Mouse (Mus musculus) hindbrain, embryonic 16.5 days (tissue): Measurements from ENCODE around the gene Pcsk6. TPM values are rescaled to one million over a fixed set of nuclear protein-coding genes. Genes with fewer than 3 reads are reported as not detected.

ENCODE experiments used
- ATAC-seq: fragments of 200-750 bp; cut with Nextera tagmentation; 2 replicates; pipeline ENCODE4 v1.8.0; 2017; ENCODE audit warnings: moderate TSS enrichment, moderate library complexity
- H3K27ac ChIP-seq: fragments of 300-500 bp; sonication (generic); 2 replicates; pipeline ENCODE4 v1.5.1; 2014; ENCODE audit warnings: low read depth, mild to moderate bottlenecking, control low read depth, low read length, moderate library complexity
- H3K27me3 ChIP-seq: fragments of 300-500 bp; sonication (generic); replicated peaks from 2 replicates; pipeline ENCODE4 v1.6.1; 2014; ENCODE audit warnings: low read length; ENCODE audit not compliant: control insufficient read depth, insufficient read depth
- H3K36me3 ChIP-seq: fragments of 300-500 bp; sonication (generic); 2 replicates; pipeline ENCODE4 v1.6.1; 2014; ENCODE audit warnings: mild to moderate bottlenecking, low read length, moderate library complexity, mixed read lengths; ENCODE audit not compliant: control insufficient read depth, insufficient read depth
- H3K4me1 ChIP-seq: fragments of 300-500 bp; sonication (generic); 2 replicates; pipeline ENCODE4 v1.6.1; 2014; ENCODE audit warnings: low read depth, low read length; ENCODE audit not compliant: control insufficient read depth, insufficient read depth
- H3K4me2 ChIP-seq: fragments of 300-500 bp; sonication (generic); 2 replicates; pipeline ENCODE4 v1.6.1; 2014; ENCODE audit warnings: mild to moderate bottlenecking, low read length, control low read depth, moderate library complexity
- H3K4me3 ChIP-seq: fragments of 300-500 bp; sonication (generic); 2 replicates; pipeline ENCODE4 v1.5.1; 2014; ENCODE audit warnings: mild to moderate bottlenecking, low read length, control low read depth, moderate library complexity
- H3K9ac ChIP-seq: fragments of 300-500 bp; sonication (generic); 2 replicates; pipeline ENCODE4 v1.6.1; 2014; ENCODE audit warnings: low read depth, mild to moderate bottlenecking, control low read depth, low read length, moderate library complexity
- H3K9me3 ChIP-seq: fragments of 300-500 bp; sonication (generic); 2 replicates; pipeline ENCODE4 v1.6.1; 2014; ENCODE audit warnings: mild to moderate bottlenecking, low read length, moderate library complexity; ENCODE audit not compliant: control insufficient read depth
- WGBS: fragments of 180-500 bp; shearing (Covaris S2); extraction: QIAGEN DNeasy Blood & Tissue Kit; methylation state at CpG from one replicate; pipeline ENCODE4 v1.1.7; 2014; 5-methylcytosine and 5-hydroxymethylcytosine counted together
- polyA plus RNA-seq: library from polyadenylated mRNA; unstranded; fragments of >200 nt; fragmentation: Nextera tagmentation; extraction: Ambion mirVana; gene quantifications from 2 replicates; pipeline ENCODE4 v1.2.1, GENCODE M21; 2015

Gene Pcsk6
- polyA plus RNA-seq, 1 experiment from 2014 or later = 1.4 TPM

DNA sequence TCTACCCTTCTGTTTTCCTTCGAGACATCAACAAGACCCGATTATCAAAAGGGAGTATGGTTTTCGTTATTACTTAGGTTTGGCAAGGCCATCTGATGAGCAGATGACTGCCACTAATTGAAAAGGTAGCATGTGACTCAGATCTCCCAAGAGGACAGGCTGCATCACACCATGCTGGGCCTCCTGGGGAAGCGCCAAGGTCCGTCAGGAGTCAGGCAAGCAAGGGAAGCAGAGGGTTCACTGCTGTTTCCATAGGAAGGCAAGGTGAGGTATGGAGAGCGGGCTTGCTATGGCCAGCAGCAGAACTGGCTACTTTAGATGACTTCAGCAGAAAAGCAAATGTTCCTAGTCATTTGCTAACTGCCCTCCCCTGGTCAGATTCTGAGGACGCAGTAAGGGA is 84.9 kb downstream of the Pcsk6 start:
- Histone ChIP-seq H3K9ac (no peak overlapping the region), H3K4me1 (no peaks in the 10 kb centered on the region), H3K27me3 (no peaks in the 10 kb centered on the region), H3K36me3 (no peaks in the 10 kb centered on the region), H3K27ac (no peak overlapping the region), H3K4me2 (no peak overlapping the region), H3K9me3 (no peaks in the 10 kb centered on the region), H3K4me3 (no peak overlapping the region)
- no peak for ATAC-seq
- WGBS = 83% methylated on average over 7 of the region's 7 CpGs

DNA sequence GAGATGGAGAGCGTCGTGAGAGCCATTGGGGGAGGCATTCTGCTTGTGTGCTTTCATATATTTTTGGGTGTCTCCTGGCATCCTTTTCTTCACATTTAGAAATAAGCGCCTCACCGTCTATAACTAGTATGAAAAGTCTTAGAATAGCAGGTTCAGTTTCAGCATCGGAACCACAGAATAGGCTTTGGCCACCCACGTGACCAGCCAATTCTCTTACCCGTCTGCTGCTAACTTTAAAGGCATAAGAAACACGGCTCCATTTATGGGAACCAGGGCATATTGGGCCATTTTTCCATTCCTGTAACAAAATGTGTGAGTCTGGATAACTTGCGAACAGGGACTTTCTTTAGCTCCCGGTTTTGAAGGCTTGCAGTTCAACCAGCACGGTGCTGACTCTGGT is 87.4 kb downstream of the Pcsk6 start:
- Histone ChIP-seq H3K9ac (no peak overlapping the region), H3K4me1 (no peaks in the 10 kb centered on the region), H3K27ac (no peak overlapping the region), H3K27me3 (no peaks in the 10 kb centered on the region), H3K4me3 (no peak overlapping the region), H3K4me2 (no peak overlapping the region), H3K36me3 (no peaks in the 10 kb centered on the region), H3K9me3 (no peaks in the 10 kb centered on the region)
- WGBS = 91% methylated on average over 11 of the region's 11 CpGs
- ATAC-seq = no peak

DNA sequence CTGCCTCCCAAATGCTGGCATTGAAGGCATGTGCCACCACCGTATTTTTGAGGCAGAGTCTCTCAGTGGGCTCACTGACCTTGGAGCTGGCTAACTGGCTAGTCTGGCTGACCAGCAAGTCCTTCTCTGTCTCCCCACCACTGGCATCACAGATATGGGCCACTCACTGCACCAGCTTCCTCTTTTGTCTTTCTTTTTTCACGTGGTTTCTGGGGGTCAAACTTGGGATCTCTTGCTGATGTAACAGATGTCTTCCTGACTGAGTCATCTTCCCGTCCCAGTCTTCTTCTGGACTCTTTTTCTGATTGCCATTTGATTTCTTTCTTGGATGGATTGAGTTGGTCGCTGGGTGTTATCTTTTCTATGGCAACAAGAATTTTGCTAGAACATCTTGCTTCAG is 93.0 kb downstream of the Pcsk6 start:
- ATAC-seq = no peak
- H3K4me1 ChIP-seq = peaks cover 12% of the 10 kb centered on the region
- no peak overlapping the region for H3K27ac ChIP-seq
- H3K9ac ChIP-seq = no peak overlapping the region
- no peaks in the 10 kb centered on the region for H3K27me3 ChIP-seq
- H3K4me2 ChIP-seq = no peak overlapping the region
- H3K36me3 ChIP-seq = no peaks in the 10 kb centered on the region
- H3K9me3 ChIP-seq = no peaks in the 10 kb centered on the region
- H3K4me3 ChIP-seq = no peak overlapping the region
- 77% methylated on average over 4 of the region's 4 CpGs for WGBS

- Histone ChIP-seq H3K4me1 (peaks cover 12% of the 10 kb centered on the region), H3K36me3 (no peaks in the 10 kb centered on the region), H3K4me2 (peak overlapping the region; percentile 24), H3K27me3 (no peaks in the 10 kb centered on the region), H3K9me3 (no peaks in the 10 kb centered on the region), H3K4me3 (no peak overlapping the region), H3K27ac (no peak overlapping the region), H3K9ac (no peak overlapping the region)
- WGBS = 18% methylated on average over 24 of the region's 24 CpGs
- ATAC-seq = peak; percentile 83
These were observed 94.0 kb downstream of the Pcsk6 start for GRCm38 (mm10) chr7:65955304-65956220.

DNA sequence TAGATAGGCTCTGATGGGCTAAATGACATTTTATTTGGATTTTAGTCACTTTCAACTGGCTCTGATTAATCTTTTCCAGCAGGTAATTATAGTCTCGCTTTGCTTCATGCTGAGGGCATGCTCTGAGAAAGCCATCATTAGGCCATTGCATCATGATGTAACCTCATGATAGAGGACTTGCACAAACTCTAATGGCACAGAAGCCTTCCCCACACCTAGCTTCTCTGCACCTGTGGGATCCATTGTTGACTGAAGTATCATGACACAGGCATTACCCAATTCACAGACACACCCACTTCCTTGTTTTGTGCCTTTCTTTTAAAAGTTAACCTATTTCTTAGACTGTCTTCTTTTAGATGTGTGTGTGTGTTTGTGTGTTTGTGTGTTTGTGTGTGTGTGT is 95.7 kb downstream of the Pcsk6 start:
- no peak overlapping the region for H3K4me3 ChIP-seq
- H3K4me1 ChIP-seq = peaks cover 12% of the 10 kb centered on the region
- H3K36me3 ChIP-seq = no peaks in the 10 kb centered on the region
- no peaks in the 10 kb centered on the region for H3K9me3 ChIP-seq
- H3K27me3 ChIP-seq = no peaks in the 10 kb centered on the region
- H3K9ac ChIP-seq = no peak overlapping the region
- no peak overlapping the region for H3K4me2 ChIP-seq
- ATAC-seq = no peak
- H3K27ac ChIP-seq = no peak overlapping the region
- 91% methylated on average over 1 of the region's 1 CpGs for WGBS

DNA sequence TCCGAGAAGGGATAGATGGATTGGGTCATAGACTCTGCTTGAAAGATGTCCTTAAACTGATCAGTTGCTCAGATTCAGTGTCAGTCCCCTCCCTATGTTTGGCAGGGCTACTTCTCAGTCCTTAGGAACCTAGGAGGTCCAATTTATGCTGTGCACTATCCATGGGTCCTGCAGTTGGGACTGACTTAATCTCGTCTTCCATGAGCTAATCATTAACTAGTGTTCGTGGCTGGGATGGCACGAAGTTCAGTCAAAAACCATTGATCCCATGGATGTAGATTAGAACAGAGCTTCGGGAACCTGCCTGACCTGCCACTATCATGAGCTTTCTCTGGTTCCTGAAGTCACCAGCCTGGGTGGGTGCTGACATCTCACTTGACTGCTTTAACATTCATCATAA is 96.6 kb downstream of the Pcsk6 start:
- Histone ChIP-seq H3K27me3 (no peaks in the 10 kb centered on the region), H3K27ac (no peak overlapping the region), H3K4me2 (no peak overlapping the region), H3K9ac (no peak overlapping the region), H3K9me3 (no peaks in the 10 kb centered on the region), H3K4me3 (no peak overlapping the region), H3K4me1 (peaks cover 12% of the 10 kb centered on the region), H3K36me3 (no peaks in the 10 kb centered on the region)
- 94% methylated on average over 5 of the region's 5 CpGs for WGBS
- no peak for ATAC-seq

DNA sequence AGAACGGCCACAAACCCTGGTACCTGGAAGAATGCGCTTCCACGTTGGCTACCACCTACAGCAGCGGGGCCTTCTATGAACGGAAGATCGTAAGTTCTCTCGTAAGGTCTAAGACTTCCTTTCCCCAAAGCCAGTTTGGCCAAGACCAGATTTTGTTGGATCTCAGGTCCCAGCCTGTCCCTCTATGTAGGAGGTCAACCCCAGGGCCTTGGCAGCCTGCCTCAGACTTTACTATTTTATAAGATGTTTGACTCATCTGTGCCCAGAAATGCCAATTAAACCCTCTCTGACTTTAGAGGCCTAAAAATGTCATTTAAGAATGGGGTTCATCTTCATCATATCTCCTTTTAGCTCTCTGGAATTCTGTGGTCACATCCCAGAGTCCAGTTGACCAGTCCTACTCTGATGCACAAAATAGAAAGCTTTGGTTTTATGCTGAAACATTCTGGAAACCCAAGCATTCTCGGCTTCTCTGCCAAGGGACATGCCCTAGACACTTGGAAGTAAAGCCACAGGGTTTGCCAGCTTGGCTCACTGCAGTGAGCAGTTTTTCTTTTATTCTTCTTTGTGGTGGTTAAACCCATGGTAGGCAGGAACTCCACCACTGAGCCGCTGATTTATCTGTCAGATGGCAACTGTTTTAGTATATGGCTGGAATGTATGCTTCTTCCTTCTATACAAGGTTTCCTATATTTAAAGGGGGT is 97.8 kb downstream of the Pcsk6 start:
- H3K27me3 ChIP-seq = no peaks in the 10 kb centered on the region
- no peak for ATAC-seq
- peaks cover 12% of the 10 kb centered on the region for H3K4me1 ChIP-seq
- H3K36me3 ChIP-seq = no peaks in the 10 kb centered on the region
- H3K27ac ChIP-seq = no peak overlapping the region
- no peaks in the 10 kb centered on the region; the same call in 1 of the 2 replicates for H3K9me3 ChIP-seq
- no peak overlapping the region for H3K4me3 ChIP-seq
- H3K9ac ChIP-seq = no peak overlapping the region
- WGBS = 94% methylated on average over 9 of the region's 9 CpGs
- H3K4me2 ChIP-seq = no peak overlapping the region

GRCm38 (mm10) chr7:65962611-65963010 is 101.1 kb downstream of the Pcsk6 start:
- no peak for ATAC-seq
- H3K4me3 ChIP-seq = no peak overlapping the region
- 62% methylated on average over 7 of the region's 7 CpGs for WGBS

GRCm38 (mm10) chr7:65964398-65964797 is 102.9 kb downstream of the Pcsk6 start:
- ATAC-seq = no peak
- Histone ChIP-seq H3K9me3 (no peaks in the 10 kb centered on the region; the same call in 1 of the 2 replicates), H3K4me3 (no peak overlapping the region), H3K4me2 (no peak overlapping the region), H3K4me1 (no peaks in the 10 kb centered on the region; the same call in 1 of the 2 replicates), H3K27me3 (no peaks in the 10 kb centered on the region), H3K36me3 (no peaks in the 10 kb centered on the region), H3K9ac (no peak overlapping the region), H3K27ac (no peak overlapping the region)

More at GRCm38 (mm10) chr7:65962611-65963010, 101.1 kb downstream of the Pcsk6 start:
- Histone ChIP-seq H3K27ac (no peak overlapping the region), H3K27me3 (no peaks in the 10 kb centered on the region), H3K4me2 (no peak overlapping the region), H3K4me1 (no peaks in the 10 kb centered on the region; the same call in 1 of the 2 replicates), H3K9me3 (no peaks in the 10 kb centered on the region; the same call in 1 of the 2 replicates), H3K9ac (no peak overlapping the region), H3K36me3 (no peaks in the 10 kb centered on the region)
